In genomic region chr1:62911426-62911825, GRCm38 (mm10) we compare ENCODE assay signal across 18 mouse cellular contexts.
DNase-seq lines count a peak whose midpoint lies in the region; ATAC-seq and TF ChIP-seq lines count a peak whose summit lies in the region.
"Had no signal": no experiment of that assay in that cellular context is flagged by ENCODE, and none has a peak within 500 bp of the region (broad histone marks: within the 10 kb centered on the region; RNA-seq: fewer than 3 reads in every experiment).

No protein-coding gene starts in this region.

- no peak overlapping the region for H3K4me2 ChIP-seq in intestine, embryonic 14.5 days (ENCODE audit: low read length)
- H3K4me2 ChIP-seq in intestine, postnatal 0 days (replicated peaks; ENCODE audit: low read depth) = no peak overlapping the region
- H3K4me2 ChIP-seq in midbrain, postnatal 0 days (ENCODE audit: low read depth, low read length, poor library complexity, severe bottlenecking) = no peak overlapping the region
- H3K4me2 ChIP-seq: embryonic facial prominence, embryonic 12.5 days; forebrain, embryonic 15.5 days; heart, embryonic 12.5 days had no signal

- no peak overlapping the region for H3K4me3 ChIP-seq in intestine, embryonic 14.5 days (ENCODE audit: low read depth, low read length)
- no peak overlapping the region for H3K4me3 ChIP-seq in intestine, postnatal 0 days (ENCODE audit: low read depth, low read length)
- H3K4me3 ChIP-seq in ES-E14 (ENCODE audit: insufficient read depth in 1 of 2, low read depth in 1 of 2, low read length in 2 of 2, poor library complexity in 1 of 2, severe bottlenecking in 1 of 2) = no peak overlapping the region
- no peak overlapping the region for H3K4me3 ChIP-seq in limb, embryonic 10.5 days
- no peak overlapping the region for H3K4me3 ChIP-seq in thymus, adult 2 months (ENCODE audit: control insufficient read depth, insufficient read depth, low read length)
- H3K4me3 ChIP-seq in midbrain, postnatal 0 days (ENCODE audit: low read depth, low read length) = no peak overlapping the region
- H3K4me3 ChIP-seq: embryonic facial prominence, embryonic 12.5 days; forebrain, embryonic 15.5 days; heart, embryonic 12.5 days had no signal

- DNase-seq in intestine, embryonic 14.5 days (ENCODE audit: low spot score) = peak; percentile 43
- DNase-seq in ES-CJ7 (ENCODE audit: low read depth, low spot score) (peak; percentile 63), ES-E14 (ENCODE audit: low read depth, low spot score) (peak; percentile 27)
- DNase-seq in limb, embryonic 10.5 days (ENCODE audit: low spot score) = peak; percentile 18
- no peak for DNase-seq in thymus, adult 2 months
- no peak for DNase-seq in midbrain, postnatal 0 days (ENCODE audit: low spot score)
- DNase-seq: adrenal gland, adult 2 months; adrenal gland, postnatal 25 days; cerebellum, adult 18-20 months; cerebellum, adult 9-11 months; cerebellum, postnatal 36 days; embryo, embryonic 11 days had no signal

- no peaks in the 10 kb centered on the region for H3K9me3 ChIP-seq in intestine, embryonic 14.5 days (ENCODE audit: control insufficient read depth, low read length)
- no peaks in the 10 kb centered on the region for H3K9me3 ChIP-seq in intestine, postnatal 0 days (ENCODE audit: control insufficient read depth)
- no peaks in the 10 kb centered on the region for H3K9me3 ChIP-seq in ES-E14 (ENCODE audit: control insufficient read depth, insufficient read depth, low read depth, low read length)
- no peaks in the 10 kb centered on the region for H3K9me3 ChIP-seq in limb, embryonic 10.5 days (replicated peaks)
- H3K9me3 ChIP-seq in midbrain, postnatal 0 days (ENCODE audit: low read length) = no peaks in the 10 kb centered on the region
- H3K9me3 ChIP-seq: embryonic facial prominence, embryonic 12.5 days; forebrain, embryonic 15.5 days; heart, embryonic 12.5 days had no signal

- H3K27ac ChIP-seq in intestine, embryonic 14.5 days (ENCODE audit: low read depth) = no peak overlapping the region
- H3K27ac ChIP-seq in intestine, postnatal 0 days (ENCODE audit: low read depth, low read length) = no peak overlapping the region
- no peak overlapping the region for H3K27ac ChIP-seq in ES-E14 (ENCODE audit: insufficient read depth, low read depth, low read length, poor library complexity, severe bottlenecking)
- H3K27ac ChIP-seq in limb, embryonic 10.5 days = no peak overlapping the region
- no peak overlapping the region for H3K27ac ChIP-seq in thymus, adult 2 months (ENCODE audit: control insufficient read depth, insufficient read depth, low read length)
- H3K27ac ChIP-seq in midbrain, postnatal 0 days (ENCODE audit: low read depth, low read length) = no peak overlapping the region
- H3K27ac ChIP-seq: embryonic facial prominence, embryonic 12.5 days; forebrain, embryonic 15.5 days had no signal

- TF ChIP-seq POLR2A in thymus, adult 2 months (IDR thresholded peaks at IDR 0.05; ENCODE audit: control insufficient read depth, extremely low read depth, insufficient read depth, low read length, poor library complexity) = no peak

- ATAC-seq in intestine, embryonic 14.5 days (replicated peaks; ENCODE audit: low FRiP score, low TSS enrichment, low read depth) = no peak
- ATAC-seq in intestine, postnatal 0 days = no peak
- no peak for ATAC-seq in midbrain, postnatal 0 days (ENCODE audit: low FRiP score)
- ATAC-seq: forebrain, embryonic 15.5 days; hindbrain, embryonic 16.5 days; inflammation-experienced regulatory T-cells, adult 6 months had no signal

- no peak overlapping the region for H3K9ac ChIP-seq in intestine, embryonic 14.5 days (ENCODE audit: low read length)
- H3K9ac ChIP-seq in intestine, postnatal 0 days (ENCODE audit: low read depth, low read length) = no peak overlapping the region
- no peak overlapping the region for H3K9ac ChIP-seq in ES-E14 (ENCODE audit: insufficient read depth, low read depth, low read length, poor library complexity, severe bottlenecking)
- H3K9ac ChIP-seq in midbrain, postnatal 0 days (replicated peaks; ENCODE audit: low read length, poor library complexity, severe bottlenecking) = no peak overlapping the region
- H3K9ac ChIP-seq: embryonic facial prominence, embryonic 12.5 days; forebrain, embryonic 15.5 days; heart, embryonic 12.5 days had no signal

- 57% methylated on average over 7 of the region's 7 CpGs for WGBS in intestine, embryonic 14.5 days
- 47% methylated on average over 7 of the region's 7 CpGs for WGBS in intestine, postnatal 0 days
- WGBS in limb, embryonic 10.5 days = 80% methylated on average over 7 of the region's 7 CpGs
- WGBS in thymus, adult 2 months = 88% methylated on average over 7 of the region's 7 CpGs
- WGBS in midbrain, postnatal 0 days = 49% methylated on average over 7 of the region's 7 CpGs

- in situ Hi-C loops in ES-E14 (cut with MboI; ENCODE audit: low sequenced_read_pairs in 2 of 2, unreplicated experiment in 2 of 2) = no loop called here

- TF ChIP-seq CTCF in intestine, postnatal 0 days (IDR thresholded peaks at IDR 0.05; ENCODE audit: low read depth) = no peak
- TF ChIP-seq CTCF in thymus, adult 2 months (IDR thresholded peaks at IDR 0.05; ENCODE audit: borderline replicate concordance, control insufficient read depth, extremely low read depth, insufficient read depth, low read length, poor library complexity) = no peak
- no peak for TF ChIP-seq CTCF in midbrain, postnatal 0 days (IDR thresholded peaks at IDR 0.05)

- no peaks in the 10 kb centered on the region for H3K36me3 ChIP-seq in intestine, embryonic 14.5 days (ENCODE audit: control insufficient read depth, insufficient read depth, low read length)
- H3K36me3 ChIP-seq in intestine, postnatal 0 days (ENCODE audit: control insufficient read depth, insufficient read depth) = no peaks in the 10 kb centered on the region
- H3K36me3 ChIP-seq in ES-E14 (ENCODE audit: control insufficient read depth, insufficient read depth, low read length, poor library complexity, severe bottlenecking) = no peaks in the 10 kb centered on the region
- H3K36me3 ChIP-seq in limb, embryonic 10.5 days = no peaks in the 10 kb centered on the region
- no peaks in the 10 kb centered on the region for H3K36me3 ChIP-seq in thymus, adult 2 months (ENCODE audit: control insufficient read depth, insufficient read depth, low read length)
- no peaks in the 10 kb centered on the region for H3K36me3 ChIP-seq in midbrain, postnatal 0 days (ENCODE audit: insufficient read depth, low read length)
- H3K36me3 ChIP-seq: embryonic facial prominence, embryonic 12.5 days; forebrain, embryonic 15.5 days; heart, embryonic 12.5 days had no signal

- H3K27me3 ChIP-seq in intestine, embryonic 14.5 days (replicated peaks; ENCODE audit: control insufficient read depth, insufficient read depth, low read length) = no peaks in the 10 kb centered on the region
- no peaks in the 10 kb centered on the region for H3K27me3 ChIP-seq in intestine, postnatal 0 days (replicated peaks; ENCODE audit: control insufficient read depth, insufficient read depth, low read length)
- H3K27me3 ChIP-seq in limb, embryonic 10.5 days (ENCODE audit: low read depth, poor library complexity, severe bottlenecking) = no peaks in the 10 kb centered on the region
- no peaks in the 10 kb centered on the region for H3K27me3 ChIP-seq in thymus, adult 2 months (ENCODE audit: control insufficient read depth, insufficient read depth, low read length)
- no peaks in the 10 kb centered on the region for H3K27me3 ChIP-seq in midbrain, postnatal 0 days (ENCODE audit: insufficient read depth, low read length)
- H3K27me3 ChIP-seq: embryonic facial prominence, embryonic 12.5 days; forebrain, embryonic 15.5 days; heart, embryonic 12.5 days had no signal

- no peaks in the 10 kb centered on the region for H3K4me1 ChIP-seq in intestine, embryonic 14.5 days (replicated peaks; ENCODE audit: control insufficient read depth, insufficient read depth, low read length)
- no peaks in the 10 kb centered on the region for H3K4me1 ChIP-seq in intestine, postnatal 0 days (replicated peaks; ENCODE audit: control insufficient read depth, insufficient read depth, low read length)
- H3K4me1 ChIP-seq in ES-E14 (ENCODE audit: control insufficient read depth in 2 of 2, insufficient read depth in 2 of 2, low read length in 2 of 2, poor library complexity in 1 of 2) = peaks cover 2% of the 10 kb centered on the region in 2 experiments; a peak in 2 of 4 replicates
- peaks cover 37% of the 10 kb centered on the region for H3K4me1 ChIP-seq in limb, embryonic 10.5 days
- no peaks in the 10 kb centered on the region for H3K4me1 ChIP-seq in thymus, adult 2 months (replicated peaks; ENCODE audit: control insufficient read depth, insufficient read depth, low read length)
- no peaks in the 10 kb centered on the region for H3K4me1 ChIP-seq in midbrain, postnatal 0 days (ENCODE audit: insufficient read depth, low read length)
- H3K4me1 ChIP-seq: heart, embryonic 12.5 days had no signal

TF ChIP-seq in ES-E14, 5 proteins besides CTCF, POLR2A, EP300 and RAD21:
- TF ChIP-seq HCFC1 (IDR thresholded peaks at IDR 0.05; ENCODE audit: borderline replicate concordance, insufficient read depth, low read length) (no peak), MAFK (IDR thresholded peaks at IDR 0.05; ENCODE audit: insufficient read depth, low read depth, low read length) (no peak), ZNF384 (IDR thresholded peaks at IDR 0.05; ENCODE audit: low read depth, low read length) (no peak), CHD2 (IDR thresholded peaks at IDR 0.05; ENCODE audit: low read depth, low read length) (no peak), ZC3H11A (IDR thresholded peaks at IDR 0.05; ENCODE audit: borderline replicate concordance, low read depth, low read length) (no peak)

Comparison
In these comparisons a context has a peak if more than half of its experiments do, and no peak if none do; other contexts are left out.
1. DNase-seq: peak in intestine, embryonic 14.5 days (single experiment), ES-CJ7 (single experiment), ES-E14 (single experiment) and limb, embryonic 10.5 days (single experiment); none in thymus, adult 2 months (single experiment) and midbrain, postnatal 0 days (single experiment).